Mouse (Mus musculus) mesoderm, embryonic 11.5 days (tissue): ENCODE measurements around the gene Rce1.
A peak's percentile ranks its signal among the peaks of the same experiment; 100 is the strongest.

Experiments used
- DNase-seq: peaks from one replicate; pipeline ENCODE4 v3.0.0-alpha.2; 2012; ENCODE audit warnings: low read depth, low spot score

The Rce1 gene

GRCm38 (mm10) chr19:4625179-4625828, at the start of gene Rce1:
Rce1 (minus strand) TSS chr19:4625641.
- peak; percentile 88 for DNase-seq

DNA sequence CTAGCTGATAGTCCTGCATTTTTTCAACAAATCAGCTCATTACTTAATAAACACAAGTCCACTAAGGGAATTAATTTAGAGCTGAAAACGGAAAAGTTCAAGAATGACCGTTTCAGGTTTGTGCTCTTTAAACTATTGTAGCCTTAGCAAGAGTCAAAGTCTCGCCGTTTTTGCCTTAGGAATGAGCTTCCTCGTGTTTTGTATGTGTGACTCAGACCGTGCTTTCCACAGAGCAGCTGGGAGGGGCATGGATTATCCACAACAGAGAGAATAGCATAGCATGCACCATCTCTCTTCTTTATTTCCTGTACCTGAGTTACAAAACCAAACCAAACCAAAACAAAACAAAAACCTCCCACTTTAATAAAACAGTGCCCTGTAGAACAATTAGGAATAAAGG, 47.0 kb upstream of the Rce1 start:
- no peak for DNase-seq

DNA sequence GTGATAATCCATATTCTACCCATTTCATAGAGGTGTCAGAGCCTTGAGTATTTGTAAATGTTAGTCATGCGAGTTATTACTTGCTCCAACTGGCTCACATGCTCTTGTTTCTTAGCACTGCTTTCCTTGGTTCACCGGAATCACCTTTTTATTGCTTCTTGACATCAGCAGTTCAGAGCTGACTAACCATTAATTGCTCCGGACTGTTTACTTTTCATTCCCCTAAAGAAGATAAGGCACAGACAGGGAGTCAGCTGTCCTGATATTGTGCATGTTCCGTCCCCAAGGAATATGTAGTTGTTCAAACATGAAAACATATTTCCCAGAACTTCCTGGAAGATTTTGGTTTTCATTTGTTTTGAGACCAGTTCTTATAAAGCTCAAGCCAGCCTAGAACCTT, 45.3 kb upstream of the Rce1 start:
- no peak for DNase-seq

DNA sequence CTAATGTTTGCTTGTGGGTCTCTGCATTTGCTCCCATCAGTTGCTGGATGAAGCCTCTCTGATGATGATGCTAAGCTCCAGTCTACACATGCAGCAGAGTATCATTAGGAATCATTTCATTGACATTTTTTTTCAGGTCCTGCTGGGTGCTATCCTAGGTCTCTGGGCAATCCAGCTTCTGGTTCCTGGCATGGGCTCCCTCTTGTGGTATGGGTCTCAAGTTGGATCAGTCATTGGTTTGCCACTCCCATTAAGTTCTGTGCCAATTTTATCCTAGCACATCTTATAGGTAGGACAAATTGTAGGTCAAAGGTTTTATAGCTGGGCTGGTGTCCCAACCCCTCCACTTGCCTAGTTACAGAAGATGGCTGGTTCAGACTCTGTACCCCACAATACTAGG, 41.4 kb upstream of the Rce1 start:
- no peak for DNase-seq

- no peak for DNase-seq
These were observed 32.7 kb upstream of the Rce1 start for GRCm38 (mm10) chr19:4658156-4658555.

DNA sequence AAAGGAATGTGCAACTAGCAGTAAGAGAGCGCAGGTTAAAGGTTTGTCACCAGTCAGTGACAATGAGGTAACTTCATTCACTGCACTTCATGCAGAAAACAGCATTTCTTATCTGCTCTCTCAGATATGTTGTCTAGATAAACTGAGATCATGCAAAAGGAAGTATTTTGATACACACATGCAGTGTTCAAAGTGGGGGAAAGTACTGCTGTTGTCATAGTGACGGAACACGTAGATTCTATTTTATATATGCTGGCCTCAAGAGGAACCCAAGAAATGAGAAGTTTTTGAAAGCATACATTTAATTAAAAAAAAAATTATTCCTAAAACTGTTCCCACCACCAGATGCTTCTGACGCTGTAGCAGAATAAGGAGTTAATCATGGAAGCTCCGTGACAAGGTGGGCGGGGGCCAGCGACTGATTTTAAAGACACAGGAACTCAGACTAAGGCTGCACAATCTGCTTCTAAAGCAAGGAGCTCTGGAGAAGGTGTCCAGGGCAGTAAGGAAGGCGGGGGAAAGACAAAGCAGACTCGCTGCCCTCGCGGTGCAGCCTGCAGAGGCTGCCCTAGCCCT, 21.6 kb upstream of the Rce1 start:
- DNase-seq, result no peak

- DNase-seq, result peak; percentile 52
These were observed 18.8 kb upstream of the Rce1 start for GRCm38 (mm10) chr19:4644271-4644670.

DNA sequence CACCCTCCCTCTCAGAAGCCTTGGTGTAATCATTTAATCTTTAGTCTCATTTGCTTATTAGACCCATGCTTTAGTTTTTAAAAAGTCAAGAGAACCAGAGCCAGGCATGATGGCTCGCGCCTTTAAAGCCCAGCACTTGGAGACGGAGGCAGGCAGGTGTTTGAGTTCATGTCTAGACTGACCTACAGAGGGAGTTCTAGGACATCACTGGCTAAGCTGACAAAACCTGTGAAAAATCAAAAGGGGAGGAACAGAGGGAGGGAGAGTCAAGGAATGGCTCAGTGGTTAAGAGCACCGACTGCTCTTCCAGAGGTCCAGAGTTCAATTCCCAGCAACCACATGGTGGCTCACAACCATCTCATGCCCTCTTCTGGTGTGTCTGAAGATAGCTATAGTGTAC, 10.5 kb upstream of the Rce1 start:
- DNase-seq, result no peak

- DNase-seq, result peak; percentile 83
These were observed 3.4 kb upstream of the Rce1 start for GRCm38 (mm10) chr19:4628819-4629218.

- no peak for DNase-seq
These were observed 541 bp upstream of the Rce1 start for GRCm38 (mm10) chr19:4625829-4626535.

DNA sequence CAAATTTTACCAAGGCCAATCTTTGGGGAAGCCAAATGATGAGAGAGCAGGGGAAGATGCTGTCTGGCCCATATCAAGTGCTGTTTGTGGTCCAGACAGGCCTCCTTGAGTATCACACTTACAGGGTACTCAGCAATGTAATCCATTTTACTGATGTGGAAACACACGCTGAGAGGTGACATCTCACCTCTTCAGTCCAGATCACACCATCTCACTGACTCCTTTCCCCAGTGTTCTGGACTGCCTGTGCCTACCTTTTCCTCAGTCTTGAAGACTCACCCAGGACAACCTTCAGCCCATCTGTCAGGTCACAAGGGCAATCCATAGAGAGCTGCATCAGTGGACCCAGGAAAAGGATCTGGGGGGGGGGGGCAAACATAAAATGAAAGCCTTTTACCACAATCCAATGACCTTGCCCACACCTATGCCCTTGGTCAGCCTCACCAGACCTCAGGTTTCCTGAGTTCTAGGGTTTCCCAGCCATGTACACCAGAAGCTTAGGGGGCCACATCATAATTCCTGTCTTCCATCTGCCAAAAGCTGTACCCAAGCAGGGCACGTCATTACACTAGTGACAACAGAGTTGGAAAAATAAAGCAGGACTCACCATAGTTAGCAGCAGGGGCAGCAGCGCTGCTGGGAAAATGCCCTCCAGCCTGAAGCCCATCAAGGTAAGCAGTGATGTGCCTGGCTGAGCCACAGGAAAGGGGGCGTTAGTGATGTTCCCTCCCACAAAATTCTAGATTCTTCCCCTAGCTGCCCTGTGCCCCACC, 849 bp downstream of the Rce1 start:
- peak; percentile 4 for DNase-seq

- no peak for DNase-seq
These were observed 1.4 kb downstream of the Rce1 start for GRCm38 (mm10) chr19:4624006-4624405.

DNA sequence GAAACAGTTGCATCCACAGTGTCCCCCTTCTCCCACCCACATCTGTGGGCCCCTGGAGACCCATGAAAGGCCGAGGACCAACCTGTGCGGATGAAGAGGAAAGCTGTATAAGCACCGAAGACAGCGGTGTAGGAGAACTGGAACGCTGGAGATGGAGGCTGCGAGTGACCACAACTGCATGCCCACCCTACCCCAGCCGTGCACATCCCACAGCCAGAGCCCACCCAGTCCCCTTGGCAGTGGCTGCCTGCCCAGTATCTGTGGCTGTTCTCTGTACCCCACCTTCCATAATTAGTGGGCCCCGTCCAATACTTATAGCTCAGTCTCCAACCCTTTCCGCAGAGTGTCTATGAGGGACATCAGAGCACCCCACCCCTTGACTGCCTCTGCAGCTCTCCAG, 2.0 kb downstream of the Rce1 start:
- no peak for DNase-seq

GRCm38 (mm10) chr19:4622780-4623179, 2.7 kb downstream of the Rce1 start:
- DNase-seq, result no peak

DNA sequence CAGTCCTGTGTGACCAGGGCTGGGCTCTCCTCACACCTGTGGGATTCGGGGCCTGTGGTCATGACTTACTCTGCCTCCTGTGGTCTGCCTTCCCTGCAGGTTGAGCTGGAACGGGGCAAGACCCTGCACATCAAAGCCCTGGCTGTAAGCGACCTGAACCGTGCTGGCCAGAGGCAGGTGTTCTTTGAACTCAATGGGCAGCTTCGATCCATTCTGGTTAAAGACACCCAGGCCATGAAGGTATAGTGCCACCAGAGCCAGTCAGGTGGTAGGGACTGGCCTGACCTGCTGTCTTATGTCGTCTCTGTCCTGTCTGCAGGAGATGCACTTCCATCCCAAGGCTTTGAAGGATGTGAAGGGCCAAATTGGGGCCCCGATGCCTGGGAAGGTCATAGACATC, 4.7 kb downstream of the Rce1 start:
- no peak for DNase-seq

DNA sequence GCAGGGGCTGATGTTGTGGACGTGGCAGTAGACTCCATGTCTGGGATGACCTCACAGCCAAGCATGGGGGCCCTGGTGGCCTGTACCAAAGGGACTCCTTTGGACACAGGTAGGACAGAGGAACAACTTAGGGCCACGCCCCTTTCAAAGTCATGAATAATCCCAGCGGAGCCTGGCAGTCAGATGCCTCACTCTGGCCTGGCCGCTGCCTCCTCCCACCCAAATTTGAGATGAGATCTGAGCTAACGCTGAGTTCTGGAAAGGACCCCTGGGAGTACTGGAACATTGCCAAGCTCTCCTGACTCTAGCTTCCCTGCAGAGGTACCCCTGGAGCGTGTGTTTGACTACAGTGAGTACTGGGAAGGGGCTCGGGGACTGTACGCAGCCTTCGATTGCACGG, 6.0 kb downstream of the Rce1 start:
- DNase-seq, result no peak

DNA sequence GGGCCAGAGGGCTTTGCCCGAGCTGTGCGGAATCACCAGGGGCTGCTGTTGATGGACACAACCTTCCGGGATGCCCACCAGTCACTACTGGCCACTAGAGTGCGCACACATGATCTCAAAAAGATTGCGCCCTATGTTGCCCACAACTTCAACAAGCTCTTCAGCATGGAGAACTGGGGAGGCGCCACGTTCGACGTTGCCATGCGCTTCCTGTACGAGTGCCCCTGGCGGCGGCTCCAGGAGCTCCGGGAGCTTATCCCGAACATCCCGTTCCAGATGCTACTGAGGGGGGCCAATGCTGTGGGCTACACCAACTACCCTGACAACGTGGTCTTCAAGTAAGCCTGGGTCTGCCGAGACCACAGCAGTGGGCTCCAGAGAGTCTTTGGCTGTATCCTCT, 7.3 kb downstream of the Rce1 start:
- peak; percentile 30 for DNase-seq

GRCm38 (mm10) chr19:4616546-4616945, 8.9 kb downstream of the Rce1 start:
- DNase-seq, result no peak

DNA sequence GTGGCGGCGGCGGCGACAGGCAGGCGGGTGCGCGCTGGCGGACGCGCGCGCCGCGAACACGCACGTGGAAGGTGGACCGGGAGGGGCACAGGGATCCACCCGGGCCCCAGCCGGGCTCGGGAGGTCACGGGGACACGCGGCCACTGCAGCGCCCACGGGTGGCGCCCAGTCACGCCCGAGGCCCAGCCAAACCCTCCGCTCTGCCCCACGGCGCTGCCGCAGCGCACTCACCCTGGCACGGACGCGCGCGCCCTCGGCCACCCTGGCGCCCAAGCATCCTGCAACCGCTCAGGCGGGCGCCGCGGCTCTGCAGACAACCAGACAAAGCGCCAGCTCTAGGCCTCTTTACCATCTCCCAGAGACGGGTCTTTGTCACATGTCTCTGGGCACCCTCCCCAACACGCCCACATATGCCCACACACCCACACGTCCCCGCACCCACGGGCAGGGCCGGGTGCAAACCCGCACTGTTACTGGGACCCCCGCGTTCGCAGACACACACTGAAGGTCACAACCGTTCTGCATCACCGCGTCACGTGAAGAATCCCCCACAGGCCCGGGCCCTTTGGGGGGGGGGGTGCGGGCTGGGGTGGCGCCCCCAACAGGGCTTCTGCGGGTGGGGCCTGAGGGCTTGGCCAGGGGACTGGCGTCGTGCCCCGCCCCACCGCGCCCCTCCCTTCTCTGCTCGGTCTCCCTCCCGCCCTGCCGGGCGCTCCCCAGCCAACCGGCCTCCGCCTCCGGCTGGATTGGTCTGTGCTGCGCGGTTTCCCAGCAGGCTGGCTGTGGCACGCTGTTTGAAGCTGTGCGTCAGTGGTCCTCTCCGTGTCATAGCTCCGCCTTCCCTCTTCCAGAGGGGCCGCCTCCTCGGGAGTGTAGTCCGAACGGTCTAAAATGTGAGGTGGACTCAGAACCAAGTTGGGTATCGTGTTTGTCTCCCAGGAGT, 10.0 kb downstream of the Rce1 start, which contains the start of gene Lrfn4:
TSS of gene Lrfn4 (minus strand) at position 517 of the 943 bp plus-strand sequence.
- peak; percentile 96 for DNase-seq

GRCm38 (mm10) chr19:4614305-4615150, 10.9 kb downstream of the Rce1 start:
- peak; percentile 45 for DNase-seq
